In genomic region chr2:128294610-128295009, GRCm38 (mm10) we compare ENCODE assay signal across 14 mouse cellular contexts.
"Had no signal": no experiment of that assay in that cellular context is flagged by ENCODE, and none has a peak within 500 bp of the region (broad histone marks: within the 10 kb centered on the region; RNA-seq: fewer than 3 reads in every experiment).

No protein-coding gene starts in this region.

- H3K27ac ChIP-seq: intestine, embryonic 15.5 days; kidney, postnatal 0 days; limb, embryonic 12.5 days; liver, embryonic 13.5 days; lung, embryonic 15.5 days; midbrain, embryonic 12.5 days; neural tube, embryonic 12.5 days had no signal

- H3K36me3 ChIP-seq: intestine, embryonic 15.5 days; limb, embryonic 12.5 days; liver, embryonic 13.5 days; lung, embryonic 15.5 days; midbrain, embryonic 12.5 days; neural tube, embryonic 12.5 days had no signal

- H3K4me1 ChIP-seq: midbrain, embryonic 12.5 days; neural tube, embryonic 12.5 days had no signal

- H3K9me3 ChIP-seq: intestine, embryonic 15.5 days; liver, embryonic 13.5 days; lung, embryonic 15.5 days; neural tube, embryonic 12.5 days had no signal

- H3K9ac ChIP-seq: intestine, embryonic 15.5 days; limb, embryonic 12.5 days; liver, embryonic 13.5 days; liver, postnatal 0 days; lung, embryonic 15.5 days; midbrain, embryonic 12.5 days; neural tube, embryonic 12.5 days had no signal

- DNase-seq: kidney, adult 8-10 months; kidney, postnatal 36 days; layer of hippocampus, adult 9-11 months; layer of hippocampus, postnatal 36 days; right cerebral cortex, postnatal 25 days had no signal

- H3K27me3 ChIP-seq: intestine, embryonic 15.5 days; limb, embryonic 12.5 days; liver, embryonic 13.5 days; lung, embryonic 15.5 days; midbrain, embryonic 12.5 days; neural tube, embryonic 12.5 days had no signal

- H3K4me2 ChIP-seq: intestine, embryonic 15.5 days; limb, embryonic 12.5 days; liver, embryonic 13.5 days; lung, embryonic 15.5 days; midbrain, embryonic 12.5 days; neural tube, embryonic 12.5 days had no signal

- H3K4me3 ChIP-seq: intestine, embryonic 15.5 days; limb, embryonic 12.5 days; liver, embryonic 13.5 days; lung, embryonic 15.5 days; midbrain, embryonic 12.5 days; neural tube, embryonic 12.5 days had no signal

- ATAC-seq: intestine, embryonic 15.5 days; midbrain, embryonic 16.5 days had no signal
